Mouse (Mus musculus) hindbrain, embryonic 12.5 days (tissue): ENCODE measurements around the gene Ankrd12. TPM values are rescaled to one million over a fixed set of nuclear protein-coding genes. Genes with fewer than 3 reads are reported as not detected.

ENCODE experiments used
- ATAC-seq: fragments of 200-750 bp; cut with Nextera tagmentation; 2 replicates; pipeline ENCODE4 v1.8.0; 2017; ENCODE audit warnings: moderate TSS enrichment; ENCODE audit not compliant: low FRiP score
- H3K27ac ChIP-seq: fragments of 300-500 bp; sonication (generic); 2 replicates; pipeline ENCODE4 v1.5.1; 2016; ENCODE audit warnings: mild to moderate bottlenecking
- H3K27me3 ChIP-seq: fragments of 300-500 bp; sonication (generic); 2 replicates; pipeline ENCODE4 v1.6.1; 2016; ENCODE audit warnings: mild to moderate bottlenecking
- H3K36me3 ChIP-seq: fragments of 300-500 bp; sonication (generic); 2 replicates; pipeline ENCODE4 v1.6.1; 2016; ENCODE audit warnings: mild to moderate bottlenecking
- H3K4me1 ChIP-seq: fragments of 300-500 bp; sonication (generic); 2 replicates; pipeline ENCODE4 v1.6.1; 2016
- H3K4me2 ChIP-seq: fragments of 300-500 bp; sonication (generic); replicated peaks from 2 replicates; pipeline ENCODE4 v1.6.1; 2016; ENCODE audit warnings: mild to moderate bottlenecking
- H3K4me3 ChIP-seq: fragments of 300-500 bp; sonication (generic); 2 replicates; pipeline ENCODE4 v1.5.1; 2016; ENCODE audit warnings: mild to moderate bottlenecking
- H3K9ac ChIP-seq: fragments of 300-500 bp; sonication (generic); 2 replicates; pipeline ENCODE4 v1.6.1; 2016; ENCODE audit warnings: mild to moderate bottlenecking, moderate library complexity
- H3K9me3 ChIP-seq: fragments of 300-500 bp; sonication (generic); replicated peaks from 2 replicates; pipeline ENCODE4 v1.6.1; 2016; ENCODE audit warnings: mild to moderate bottlenecking
- WGBS: fragments of 180-500 bp; shearing (Covaris S2); methylation state at CpG from one replicate; pipeline ENCODE4 v1.1.7; 2016; 5-methylcytosine and 5-hydroxymethylcytosine counted together
- polyA plus RNA-seq: library from polyadenylated mRNA; unstranded; fragments of >200 nt; fragmentation: Nextera tagmentation; extraction: Ambion mirVana; gene quantifications from 2 replicates; pipeline ENCODE4 v1.2.1, GENCODE M21; 2016

Gene Ankrd12
- polyA plus RNA-seq, 1 experiment from 2014 or later: 70.7 TPM

GRCm38 (mm10) chr17:66106601-66107267, 29.8 kb upstream of the Ankrd12 start:
- ATAC-seq: no peak
- H3K4me2 ChIP-seq: no peak overlapping the region
- 59% methylated on average over 10 of the region's 10 CpGs for WGBS
- H3K27ac ChIP-seq: no peak overlapping the region; the same call in 1 of the 2 replicates
- peaks cover 4% of the 10 kb centered on the region for H3K4me1 ChIP-seq
- H3K36me3 ChIP-seq: no peaks in the 10 kb centered on the region
- no peaks in the 10 kb centered on the region for H3K27me3 ChIP-seq
- H3K4me3 ChIP-seq: no peak overlapping the region
- H3K9ac ChIP-seq: no peak overlapping the region
- H3K9me3 ChIP-seq: no peaks in the 10 kb centered on the region

- H3K4me2 ChIP-seq: no peak overlapping the region
- no peak overlapping the region for H3K4me3 ChIP-seq
- no peaks in the 10 kb centered on the region for H3K9me3 ChIP-seq
- H3K27ac ChIP-seq: no peak overlapping the region
- no peaks in the 10 kb centered on the region for H3K36me3 ChIP-seq
- peaks cover 14% of the 10 kb centered on the region for H3K4me1 ChIP-seq
- no peak for ATAC-seq
- WGBS: 86% methylated on average over 7 of the region's 7 CpGs
- no peaks in the 10 kb centered on the region for H3K27me3 ChIP-seq
- no peak overlapping the region for H3K9ac ChIP-seq
Measured at GRCm38 (mm10) chr17:66104076-66104475, 27.2 kb upstream of the Ankrd12 start.

GRCm38 (mm10) chr17:66101380-66102330, 24.8 kb upstream of the Ankrd12 start, which contains the start of gene Ndufv2:
Gene Ndufv2 (minus strand): TSS chr17:66101559.
- peaks cover 14% of the 10 kb centered on the region for H3K4me1 ChIP-seq
- peak within 1 kb of the TSS; percentile 95 for H3K4me2 ChIP-seq
- H3K27me3 ChIP-seq: no peaks in the 10 kb centered on the region
- peak within 1 kb of the TSS; percentile 96 for H3K27ac ChIP-seq
- peak within 1 kb of the TSS; percentile 91 for H3K9ac ChIP-seq
- H3K4me3 ChIP-seq: peak within 1 kb of the TSS; percentile 82
- no peaks in the 10 kb centered on the region for H3K9me3 ChIP-seq
- no peaks in the 10 kb centered on the region for H3K36me3 ChIP-seq
- WGBS: 1% methylated on average over 62 of the region's 67 CpGs
- peak; percentile 99 for ATAC-seq

- H3K4me2 ChIP-seq: peak overlapping the region; percentile 95
- H3K27me3 ChIP-seq: no peaks in the 10 kb centered on the region
- no peak for ATAC-seq
- peaks cover 14% of the 10 kb centered on the region for H3K4me1 ChIP-seq
- H3K36me3 ChIP-seq: no peaks in the 10 kb centered on the region
- under 1% methylated on average over 41 of the region's 41 CpGs for WGBS
- no peaks in the 10 kb centered on the region for H3K9me3 ChIP-seq
- H3K9ac ChIP-seq: peak overlapping the region; percentile 91
- peak overlapping the region; percentile 82 for H3K4me3 ChIP-seq
- peak overlapping the region; percentile 96 for H3K27ac ChIP-seq
Measured at GRCm38 (mm10) chr17:66100566-66101379, 23.9 kb upstream of the Ankrd12 start.

GRCm38 (mm10) chr17:66092664-66093063, 15.8 kb upstream of the Ankrd12 start:
- no peak for ATAC-seq
- Histone ChIP-seq H3K9me3 (no peaks in the 10 kb centered on the region), H3K36me3 (peaks cover 21% of the 10 kb centered on the region; the same call in 1 of the 2 replicates), H3K27me3 (no peaks in the 10 kb centered on the region), H3K4me1 (no peaks in the 10 kb centered on the region), H3K4me2 (no peak overlapping the region), H3K4me3 (no peak overlapping the region), H3K9ac (no peak overlapping the region), H3K27ac (no peak overlapping the region)
- WGBS: 84% methylated on average over 3 of the region's 3 CpGs

- 93% methylated on average over 2 of the region's 2 CpGs for WGBS
- Histone ChIP-seq H3K4me2 (no peak overlapping the region), H3K4me1 (no peaks in the 10 kb centered on the region), H3K9ac (no peak overlapping the region), H3K9me3 (no peaks in the 10 kb centered on the region), H3K4me3 (no peak overlapping the region), H3K27ac (no peak overlapping the region), H3K36me3 (peaks cover 21% of the 10 kb centered on the region), H3K27me3 (no peaks in the 10 kb centered on the region)
- ATAC-seq: no peak
Measured at GRCm38 (mm10) chr17:66092065-66092464, 15.2 kb upstream of the Ankrd12 start.

GRCm38 (mm10) chr17:66091392-66091791, 14.5 kb upstream of the Ankrd12 start:
- Histone ChIP-seq H3K4me3 (no peak overlapping the region), H3K4me2 (no peak overlapping the region), H3K4me1 (no peaks in the 10 kb centered on the region), H3K9me3 (no peaks in the 10 kb centered on the region), H3K36me3 (peaks cover 25% of the 10 kb centered on the region), H3K27me3 (no peaks in the 10 kb centered on the region), H3K27ac (no peak overlapping the region), H3K9ac (no peak overlapping the region)
- ATAC-seq: no peak
- 95% methylated on average over 2 of the region's 2 CpGs for WGBS

GRCm38 (mm10) chr17:66090251-66090650, 13.4 kb upstream of the Ankrd12 start:
- no peak overlapping the region for H3K9ac ChIP-seq
- no peak overlapping the region for H3K4me2 ChIP-seq
- no peaks in the 10 kb centered on the region for H3K27me3 ChIP-seq
- H3K36me3 ChIP-seq: peaks cover 35% of the 10 kb centered on the region
- H3K4me3 ChIP-seq: no peak overlapping the region
- H3K9me3 ChIP-seq: no peaks in the 10 kb centered on the region
- H3K4me1 ChIP-seq: no peaks in the 10 kb centered on the region
- H3K27ac ChIP-seq: no peak overlapping the region
- ATAC-seq: no peak

- Histone ChIP-seq H3K4me2 (no peak overlapping the region), H3K4me1 (no peaks in the 10 kb centered on the region), H3K4me3 (no peak overlapping the region), H3K27ac (no peak overlapping the region), H3K9me3 (no peaks in the 10 kb centered on the region), H3K27me3 (no peaks in the 10 kb centered on the region), H3K36me3 (peaks cover 38% of the 10 kb centered on the region), H3K9ac (no peak overlapping the region)
- no peak for ATAC-seq
- 95% methylated on average over 1 of the region's 1 CpGs for WGBS
Measured at GRCm38 (mm10) chr17:66085038-66085437, 8.1 kb upstream of the Ankrd12 start.

GRCm38 (mm10) chr17:66084486-66084885, 7.6 kb upstream of the Ankrd12 start:
- no peaks in the 10 kb centered on the region for H3K9me3 ChIP-seq
- H3K4me2 ChIP-seq: no peak overlapping the region
- H3K36me3 ChIP-seq: peaks cover 40% of the 10 kb centered on the region
- no peak overlapping the region for H3K27ac ChIP-seq
- no peak overlapping the region for H3K9ac ChIP-seq
- ATAC-seq: no peak
- H3K27me3 ChIP-seq: no peaks in the 10 kb centered on the region
- H3K4me1 ChIP-seq: no peaks in the 10 kb centered on the region
- H3K4me3 ChIP-seq: no peak overlapping the region
- 87% methylated on average over 1 of the region's 1 CpGs for WGBS

GRCm38 (mm10) chr17:66077437-66077850, 555 bp upstream of the Ankrd12 start:
- ATAC-seq: peak; percentile 74
- peaks cover 17% of the 10 kb centered on the region; the same call in 1 of the 2 replicates for H3K4me1 ChIP-seq
- peak overlapping the region; percentile 85 for H3K4me2 ChIP-seq
- H3K4me3 ChIP-seq: peak overlapping the region; percentile 88
- 0 out of 2 replicates have a peak, but pooled peaks cover 3% of the 10 kb centered on the region for H3K27me3 ChIP-seq
- peak overlapping the region; percentile 81 for H3K9ac ChIP-seq
- H3K27ac ChIP-seq: peak overlapping the region; percentile 95
- H3K36me3 ChIP-seq: peaks cover 15% of the 10 kb centered on the region
- no peaks in the 10 kb centered on the region for H3K9me3 ChIP-seq
- under 1% methylated on average over 23 of the region's 23 CpGs for WGBS
